Mouse (Mus musculus) thymus, adult 2 months (tissue): ENCODE measurements around the gene A630001G21Rik.

Experiments
- CTCF ChIP-seq: fragments of 200-500 bp; IDR thresholded peaks from 2 replicates; pipeline ENCODE4 v1.5.1; 2012; ENCODE audit warnings: mild to moderate bottlenecking, control low read depth, low read length, moderate library complexity, borderline replicate concordance; ENCODE audit not compliant: control insufficient read depth, poor library complexity, insufficient read depth; ENCODE audit errors: extremely low read depth
- POLR2A ChIP-seq: fragments of 200-500 bp; IDR thresholded peaks from 2 replicates; pipeline ENCODE4 v1.6.1; 2012; ENCODE audit warnings: mild to moderate bottlenecking, low read length, control low read depth, moderate library complexity; ENCODE audit not compliant: control insufficient read depth, poor library complexity, insufficient read depth; ENCODE audit errors: extremely low read depth

- TF ChIP-seq CTCF (no peak), POLR2A (no peak)
Observed at GRCm38 (mm10) chr1:85794106-85794771, 15.8 kb upstream of the A630001G21Rik start.
